Mouse (Mus musculus) forebrain, embryonic 11.5 days (tissue): ENCODE measurements around the gene A1bg. TPM values are rescaled to one million over a fixed set of nuclear protein-coding genes. Genes with fewer than 3 reads are reported as not detected.

Experiments used
- polyA plus RNA-seq: library from polyadenylated mRNA; unstranded; fragments of >200 nt; fragmentation: Nextera tagmentation; extraction: Ambion mirVana; gene quantifications from 2 replicates; pipeline ENCODE4 v1.2.1, GENCODE M21; 2014

Gene A1bg
- polyA plus RNA-seq, 1 experiment from 2014 or later: not detected

Other genes with a start within 250 kb of the A1bg start
- gene Fam84b, start 69.2 kb downstream of the A1bg start, polyA plus RNA-seq: 21.9 and 24.9 TPM in 2 replicates